Mouse (Mus musculus) heart, embryonic 16.5 days (tissue): ENCODE data around the gene Ankrd13d. TPM values are rescaled to one million over a fixed set of nuclear protein-coding genes. Genes with fewer than 3 reads are reported as not detected.
A peak's percentile ranks its signal among the peaks of the same experiment; 100 is the strongest.

Experiments
- ATAC-seq: fragments of 200-750 bp; cut with Nextera tagmentation; replicated peaks from 2 replicates; pipeline ENCODE4 v1.8.0; 2017; ENCODE audit warnings: moderate number of reproducible peaks; ENCODE audit not compliant: insufficient read depth, low FRiP score; ENCODE audit errors: extremely low read depth
- H3K27ac ChIP-seq: fragments of 300-500 bp; sonication (generic); 2 replicates; pipeline ENCODE4 v1.5.1; 2014; ENCODE audit warnings: mild to moderate bottlenecking, low read length, control low read depth, moderate library complexity
- H3K27me3 ChIP-seq: fragments of 300-500 bp; sonication (generic); 2 replicates; pipeline ENCODE4 v1.6.1; 2014; ENCODE audit warnings: low read length, mixed read lengths; ENCODE audit not compliant: control insufficient read depth, insufficient read depth
- H3K36me3 ChIP-seq: fragments of 300-500 bp; sonication (generic); 2 replicates; pipeline ENCODE4 v1.6.1; 2014; ENCODE audit not compliant: control insufficient read depth, insufficient read depth
- H3K4me1 ChIP-seq: fragments of 300-500 bp; sonication (generic); 2 replicates; pipeline ENCODE4 v1.6.1; 2014; ENCODE audit warnings: low read length, mixed read lengths; ENCODE audit not compliant: control insufficient read depth, insufficient read depth
- H3K4me2 ChIP-seq: fragments of 300-500 bp; sonication (generic); 2 replicates; pipeline ENCODE4 v1.6.1; 2014; ENCODE audit warnings: low read depth, mild to moderate bottlenecking, control low read depth, low read length
- H3K4me3 ChIP-seq: fragments of 300-500 bp; sonication (generic); 2 replicates; pipeline ENCODE4 v1.5.1; 2014; ENCODE audit warnings: mild to moderate bottlenecking, control low read depth, low read length
- H3K9ac ChIP-seq: fragments of 300-500 bp; sonication (generic); 2 replicates; pipeline ENCODE4 v1.6.1; 2014; ENCODE audit warnings: low read length, control low read depth
- H3K9me3 ChIP-seq: fragments of 300-500 bp; sonication (generic); replicated peaks from 2 replicates; pipeline ENCODE4 v1.6.1; 2016; ENCODE audit warnings: low read length; ENCODE audit not compliant: control insufficient read depth
- WGBS: fragments of 180-500 bp; shearing (Covaris S2); extraction: QIAGEN DNeasy Blood & Tissue Kit; methylation state at CpG from one replicate; pipeline ENCODE4 v1.1.7; 2014; 5-methylcytosine and 5-hydroxymethylcytosine counted together
- microRNA-seq: library from miRNA; unstranded; fragments of <30 nt; microRNA quantifications from one replicate; pipeline ENCODE4, GENCODE M21; 2017
- polyA plus RNA-seq: library from polyadenylated mRNA; unstranded; fragments of >200 nt; fragmentation: Nextera tagmentation; extraction: Ambion mirVana; gene quantifications from 2 replicates; pipeline ENCODE4 v1.2.1, GENCODE M21; 2015

The Ankrd13d gene
- polyA plus RNA-seq, 1 experiment from 2014 or later = 2.4 TPM

- Histone ChIP-seq H3K4me2 (no peak overlapping the region), H3K4me1 (peaks cover 8% of the 10 kb centered on the region), H3K27me3 (peaks cover 5% of the 10 kb centered on the region; the same call in 1 of the 2 replicates), H3K4me3 (no peak overlapping the region), H3K9ac (no peak overlapping the region; the same call in 1 of the 2 replicates), H3K27ac (no peak overlapping the region), H3K9me3 (no peaks in the 10 kb centered on the region), H3K36me3 (no peaks in the 10 kb centered on the region)
- no peak for ATAC-seq
- 12% methylated on average over 8 of the region's 8 CpGs for WGBS
These were observed 54.9 kb downstream of the Ankrd13d start for GRCm38 (mm10) chr19:4227894-4228678.

GRCm38 (mm10) chr19:4227446-4227845, 55.5 kb downstream of the Ankrd13d start:
- H3K9me3 ChIP-seq = no peaks in the 10 kb centered on the region
- no peak overlapping the region for H3K9ac ChIP-seq
- H3K4me2 ChIP-seq = no peak overlapping the region
- WGBS = 50% methylated on average over 5 of the region's 5 CpGs
- ATAC-seq = no peak
- H3K36me3 ChIP-seq = no peaks in the 10 kb centered on the region
- peaks cover 7% of the 10 kb centered on the region; the same call in 1 of the 2 replicates for H3K27me3 ChIP-seq
- H3K4me3 ChIP-seq = no peak overlapping the region
- peaks cover 8% of the 10 kb centered on the region for H3K4me1 ChIP-seq
- no peak overlapping the region for H3K27ac ChIP-seq

- Histone ChIP-seq H3K27me3 (peaks cover 9% of the 10 kb centered on the region; the same call in 1 of the 2 replicates), H3K9ac (no peak overlapping the region), H3K9me3 (no peaks in the 10 kb centered on the region), H3K36me3 (no peaks in the 10 kb centered on the region), H3K4me1 (peaks cover 5% of the 10 kb centered on the region), H3K4me3 (no peak overlapping the region), H3K27ac (no peak overlapping the region), H3K4me2 (no peak overlapping the region)
- ATAC-seq = no peak
- WGBS = 82% methylated on average over 7 of the region's 7 CpGs
These were observed 56.2 kb downstream of the Ankrd13d start for GRCm38 (mm10) chr19:4226779-4227178.

- Histone ChIP-seq H3K4me3 (no peak overlapping the region), H3K4me1 (peaks cover 15% of the 10 kb centered on the region), H3K9ac (no peak overlapping the region), H3K27ac (no peak overlapping the region), H3K4me2 (no peak overlapping the region), H3K36me3 (no peaks in the 10 kb centered on the region), H3K27me3 (peaks cover 9% of the 10 kb centered on the region; the same call in 1 of the 2 replicates), H3K9me3 (no peaks in the 10 kb centered on the region)
- WGBS = 67% methylated on average over 11 of the region's 11 CpGs
- ATAC-seq = no peak
These were observed 60.8 kb downstream of the Ankrd13d start for GRCm38 (mm10) chr19:4222165-4222564.

GRCm38 (mm10) chr19:4220957-4221743, 61.8 kb downstream of the Ankrd13d start:
- Histone ChIP-seq H3K27me3 (peaks cover 12% of the 10 kb centered on the region), H3K9ac (peak overlapping the region; percentile 32; the same call in 1 of the 2 replicates), H3K4me1 (peaks cover 17% of the 10 kb centered on the region), H3K9me3 (no peaks in the 10 kb centered on the region), H3K4me2 (peak overlapping the region; percentile 28; the same call in 1 of the 2 replicates), H3K4me3 (no peak overlapping the region), H3K27ac (peak overlapping the region; percentile 62), H3K36me3 (no peaks in the 10 kb centered on the region)
- ATAC-seq = no peak
- 31% methylated on average over 13 of the region's 14 CpGs for WGBS

GRCm38 (mm10) chr19:4220416-4220815, 62.5 kb downstream of the Ankrd13d start:
- no peak for ATAC-seq
- Histone ChIP-seq H3K36me3 (no peaks in the 10 kb centered on the region), H3K27me3 (peaks cover 14% of the 10 kb centered on the region), H3K4me3 (no peak overlapping the region), H3K9ac (no peak overlapping the region), H3K4me1 (peaks cover 20% of the 10 kb centered on the region), H3K9me3 (no peaks in the 10 kb centered on the region), H3K27ac (peak overlapping the region; percentile 62), H3K4me2 (no peak overlapping the region)
- WGBS = 41% methylated on average over 4 of the region's 4 CpGs

Small RNA genes lying within 50 kb of the gene (microRNA-seq; reads per million reads assigned to microRNA genes)
- gene Mir6985 = 0.59 reads per million

Other genes starting within 250 kb of the Ankrd13d start
- gene Gstp1, start 245.2 kb downstream of the Ankrd13d start, polyA plus RNA-seq = 378 and 420 TPM in 2 replicates
- gene Gstp2, start 237.1 kb downstream of the Ankrd13d start, polyA plus RNA-seq = 8.0 and 18.4 TPM in 2 replicates
- gene Gstp3, start 223.6 kb downstream of the Ankrd13d start, polyA plus RNA-seq = 0.51 and 0.80 TPM in 2 replicates
- not detected in 2 replicates for gene Cabp2, start 201.6 kb downstream of the Ankrd13d start, polyA plus RNA-seq
- 86.0 and 86.2 TPM in 2 replicates for gene Cdk2ap2, start 186.0 kb downstream of the Ankrd13d start, polyA plus RNA-seq
- gene Pitpnm1, start 183.1 kb downstream of the Ankrd13d start, polyA plus RNA-seq = 27.7 and 29.4 TPM in 2 replicates
- 87.5 and 88.6 TPM in 2 replicates for gene Aip, start 157.3 kb downstream of the Ankrd13d start, polyA plus RNA-seq
- not detected in 2 replicates for gene Gpr152, start 143.3 kb downstream of the Ankrd13d start, polyA plus RNA-seq
- gene Cabp4, start 139.1 kb downstream of the Ankrd13d start, polyA plus RNA-seq = 0.11 TPM in 1 of 2 replicates, not detected in the other
- 133 and 134 TPM in 2 replicates for gene Coro1b, start 134.5 kb downstream of the Ankrd13d start, polyA plus RNA-seq
- 25.3 and 71.1 TPM in 2 replicates for gene Ptprcap, start 129.5 kb downstream of the Ankrd13d start, polyA plus RNA-seq
- gene Rps6kb2, start 119.8 kb downstream of the Ankrd13d start, polyA plus RNA-seq = 47.4 and 48.7 TPM in 2 replicates
- 15.9 and 17.5 TPM in 2 replicates for gene Carns1, start 107.7 kb downstream of the Ankrd13d start, polyA plus RNA-seq
- gene Tbc1d10c, start 91.9 kb downstream of the Ankrd13d start, polyA plus RNA-seq = 10.8 and 26.5 TPM in 2 replicates
- 813 and 866 TPM in 2 replicates for gene Ppp1ca, start 91.1 kb downstream of the Ankrd13d start, polyA plus RNA-seq
- gene Rad9a, start 81.5 kb downstream of the Ankrd13d start, polyA plus RNA-seq = 19.9 and 21.1 TPM in 2 replicates
- 1.5 and 1.7 TPM in 2 replicates for gene Clcf1, start 68.9 kb downstream of the Ankrd13d start, polyA plus RNA-seq
- gene AC109138.7, start 68.8 kb downstream of the Ankrd13d start, polyA plus RNA-seq = not detected in 2 replicates
- 22.6 and 24.9 TPM in 2 replicates for gene Pold4, start 51.2 kb downstream of the Ankrd13d start, polyA plus RNA-seq
- 8.3 and 11.6 TPM in 2 replicates for gene Ssh3, start 14.0 kb downstream of the Ankrd13d start, polyA plus RNA-seq
- gene Grk2, start 23.1 kb upstream of the Ankrd13d start, polyA plus RNA-seq = 11.8 and 15.5 TPM in 2 replicates
- 31.9 and 35.9 TPM in 2 replicates for gene Kdm2a, start 115.1 kb upstream of the Ankrd13d start, polyA plus RNA-seq
- 18.3 and 20.4 TPM in 2 replicates for gene Rhod, start 156.3 kb upstream of the Ankrd13d start, polyA plus RNA-seq
- 0.76 and 1.1 TPM in 2 replicates for gene Syt12, start 194.3 kb upstream of the Ankrd13d start, polyA plus RNA-seq
- 0.12 TPM in 1 of 2 replicates, not detected in the other for gene 2010003K11Rik, start 215.4 kb upstream of the Ankrd13d start, polyA plus RNA-seq
- 14.1 and 15.8 TPM in 2 replicates for gene Pcx, start 227.3 kb upstream of the Ankrd13d start, polyA plus RNA-seq